Mouse (Mus musculus): Measurements from ENCODE around the gene Zkscan7.
"Not testable (repeated sequence)": the region's sequence is repeated elsewhere in the genome, so short reads cannot be mapped to it uniquely, and the experiment has no call there.

Gene Zkscan7

GRCm38 (mm10) chr9:122885385-122885784, at the start of gene Zkscan7:
Gene Zkscan7 (plus strand): TSS chr9:122885685.
- in situ Hi-C loops (cut with MboI), result no loop called here

GRCm38 (mm10) chr9:122836126-122836525, 49.4 kb upstream of the Zkscan7 start:
- in situ Hi-C loops (cut with MboI), result no loop called here

GRCm38 (mm10) chr9:122836790-122837189, 48.7 kb upstream of the Zkscan7 start:
- in situ Hi-C loops (cut with MboI), result no loop called here

GRCm38 (mm10) chr9:122837216-122837615, 48.3 kb upstream of the Zkscan7 start:
- in situ Hi-C loops (cut with MboI), result no loop called here

- in situ Hi-C loops (cut with MboI), result no loop called here
Observed at GRCm38 (mm10) chr9:122837680-122838079, 47.8 kb upstream of the Zkscan7 start.

GRCm38 (mm10) chr9:122843760-122844159, 41.7 kb upstream of the Zkscan7 start, which contains the start of gene Gm35549:
Gene Gm35549 (minus strand): TSS chr9:122844035.
- in situ Hi-C loops (cut with MboI), result no loop called here

- in situ Hi-C loops (cut with MboI), result no loop called here
Observed at GRCm38 (mm10) chr9:122845621-122846020, 39.9 kb upstream of the Zkscan7 start.

GRCm38 (mm10) chr9:122846156-122846555, 39.3 kb upstream of the Zkscan7 start:
- in situ Hi-C loops (cut with MboI), result no loop called here

GRCm38 (mm10) chr9:122847811-122848311, 37.6 kb upstream of the Zkscan7 start:
- in situ Hi-C loops (cut with MboI), result not testable (repeated sequence)

GRCm38 (mm10) chr9:122854526-122854925, 31.0 kb upstream of the Zkscan7 start:
- in situ Hi-C loops (cut with MboI), result no loop called here

GRCm38 (mm10) chr9:122855141-122855540, 30.3 kb upstream of the Zkscan7 start:
- in situ Hi-C loops (cut with MboI), result not testable (repeated sequence)

GRCm38 (mm10) chr9:122855617-122856016, 29.9 kb upstream of the Zkscan7 start:
- in situ Hi-C loops (cut with MboI), result no loop called here

- in situ Hi-C loops (cut with MboI), result no loop called here
Observed at GRCm38 (mm10) chr9:122856716-122857115, 28.8 kb upstream of the Zkscan7 start.

- in situ Hi-C loops (cut with MboI), result no loop called here
Observed at GRCm38 (mm10) chr9:122860752-122861151, 24.7 kb upstream of the Zkscan7 start.

GRCm38 (mm10) chr9:122863731-122864130, 21.8 kb upstream of the Zkscan7 start:
- in situ Hi-C loops (cut with MboI), result no loop called here

- in situ Hi-C loops (cut with MboI), result no loop called here
Observed at GRCm38 (mm10) chr9:122864848-122865247, 20.6 kb upstream of the Zkscan7 start.

GRCm38 (mm10) chr9:122865697-122866166, 19.8 kb upstream of the Zkscan7 start, which contains the start of gene Zfp445:
Gene Zfp445 (minus strand): TSS chr9:122866006.
- in situ Hi-C loops (cut with MboI), result no loop called here

GRCm38 (mm10) chr9:122866192-122866591, 19.3 kb upstream of the Zkscan7 start:
- in situ Hi-C loops (cut with MboI), result no loop called here

- in situ Hi-C loops (cut with MboI), result no loop called here
Observed at GRCm38 (mm10) chr9:122872595-122872994, 12.9 kb upstream of the Zkscan7 start.

GRCm38 (mm10) chr9:122874653-122875052, 10.8 kb upstream of the Zkscan7 start:
- in situ Hi-C loops (cut with MboI), result no loop called here

GRCm38 (mm10) chr9:122875145-122875544, 10.3 kb upstream of the Zkscan7 start:
- in situ Hi-C loops (cut with MboI), result no loop called here

- in situ Hi-C loops (cut with MboI), result no loop called here
Observed at GRCm38 (mm10) chr9:122886372-122887179, 1.1 kb downstream of the Zkscan7 start.

GRCm38 (mm10) chr9:122901047-122901446, 15.6 kb downstream of the Zkscan7 start:
- in situ Hi-C loops (cut with MboI), result no loop called here

Data from mature B cell (primary cell).